Mouse (Mus musculus) adrenal gland, adult 8-10 months (tissue): ENCODE measurements around the gene Gm4922. TPM values are rescaled to one million over a fixed set of nuclear protein-coding genes. Genes with fewer than 3 reads are reported as not detected.
A peak's percentile ranks its signal among the peaks of the same experiment; 100 is the strongest.

ENCODE experiments used
- DNase-seq: peaks from one replicate; pipeline ENCODE4 v3.0.0; 2022
- total RNA-seq, 4 experiments: library from RNA; stranded (reverse); gene quantifications; 2 replicates each; pipeline ENCODE4 v1.2.4; 2022

Gene Gm4922
- not detected for total RNA-seq

DNA sequence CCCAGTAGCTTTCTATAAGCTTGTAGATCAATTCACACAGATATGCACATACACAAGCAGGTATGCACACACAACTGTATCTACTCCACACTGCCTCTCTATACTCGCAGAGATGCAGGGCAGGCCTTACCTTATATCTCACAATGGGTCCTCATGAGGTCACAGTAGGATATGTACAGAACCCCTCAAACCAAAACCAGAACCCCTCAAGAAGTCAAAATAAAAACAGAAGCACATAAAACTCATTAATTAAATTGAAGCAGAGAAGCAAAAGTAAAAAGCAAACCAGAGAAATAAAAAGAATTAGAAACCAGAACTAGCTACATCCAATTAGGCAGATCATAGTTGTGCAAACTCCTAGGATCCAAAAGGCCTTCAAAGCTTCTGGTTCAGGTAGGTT, at the start of gene Gm4922:
Gm4922 (minus strand) TSS at position 101 of the 400 bp plus-strand sequence.
- no peak for DNase-seq

- DNase-seq: no peak
Measured at GRCm38 (mm10) chr10:18835684-18836479, 49.3 kb upstream of the Gm4922 start.

DNA sequence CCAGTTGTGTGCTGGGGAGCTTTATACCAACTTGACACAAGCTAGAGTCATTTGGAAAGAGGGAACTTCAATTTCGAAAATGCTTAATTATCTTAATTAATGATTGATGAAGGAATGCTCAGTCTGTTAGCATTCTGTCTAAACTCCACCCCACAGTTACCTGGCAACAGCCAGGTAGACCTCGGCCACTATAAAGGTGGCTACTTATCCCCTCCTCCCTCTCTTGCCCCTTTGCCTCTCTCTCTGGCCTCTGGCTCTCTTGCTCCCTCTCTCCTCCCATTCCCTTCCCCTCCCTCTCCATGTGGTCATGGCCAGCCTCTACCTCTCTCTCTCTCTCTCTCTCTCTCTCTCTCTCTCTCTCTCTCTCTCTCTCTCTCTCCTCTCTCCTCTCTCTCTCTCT, 47.8 kb upstream of the Gm4922 start:
- no peak for DNase-seq

DNA sequence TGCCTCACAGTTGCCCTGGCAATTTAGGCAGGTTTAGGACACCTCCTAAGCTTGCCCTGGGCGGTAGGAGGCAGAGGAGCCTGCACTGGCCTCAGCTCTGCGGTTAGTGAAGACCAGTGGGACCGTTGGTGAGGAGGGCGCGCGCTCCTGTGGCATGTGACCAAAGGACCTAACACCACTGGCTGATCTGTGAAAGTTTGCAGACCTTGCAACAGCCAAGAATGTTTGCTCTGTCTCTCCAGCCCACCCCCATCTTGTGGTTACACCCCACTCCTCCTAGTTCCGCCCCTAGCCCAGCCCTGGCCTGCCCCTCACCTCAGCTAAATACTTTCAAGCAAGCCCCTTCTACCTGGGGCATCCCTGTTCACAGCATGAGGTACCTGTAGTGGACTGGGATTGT, 45.2 kb upstream of the Gm4922 start:
- no peak for DNase-seq

DNA sequence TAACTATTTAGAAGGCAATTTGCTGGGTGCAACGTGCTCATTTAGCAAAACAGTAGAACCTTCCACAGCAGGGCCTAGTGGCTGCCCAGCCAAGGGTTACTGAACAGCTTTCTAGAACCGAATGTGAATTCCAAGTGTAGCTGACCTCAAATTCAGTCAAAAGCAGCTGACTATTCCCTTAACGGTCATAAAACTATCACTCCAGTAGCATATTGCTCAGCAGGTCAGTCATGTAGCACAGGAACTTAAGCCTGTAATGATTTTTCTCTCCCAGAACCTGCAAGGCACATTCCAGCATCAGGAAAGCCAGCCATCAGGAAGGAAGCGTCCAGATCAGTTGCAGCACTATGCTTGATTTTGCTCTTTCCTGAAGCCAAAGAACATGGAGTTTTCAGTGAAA, 43.8 kb upstream of the Gm4922 start:
- no peak for DNase-seq

- no peak for DNase-seq
Measured at GRCm38 (mm10) chr10:18827936-18828335, 41.3 kb upstream of the Gm4922 start.

GRCm38 (mm10) chr10:18826107-18826506, 39.5 kb upstream of the Gm4922 start:
- DNase-seq: no peak

- DNase-seq: no peak
Measured at GRCm38 (mm10) chr10:18825143-18825542, 38.5 kb upstream of the Gm4922 start.

GRCm38 (mm10) chr10:18816560-18816959, 30.0 kb upstream of the Gm4922 start:
- no peak for DNase-seq

DNA sequence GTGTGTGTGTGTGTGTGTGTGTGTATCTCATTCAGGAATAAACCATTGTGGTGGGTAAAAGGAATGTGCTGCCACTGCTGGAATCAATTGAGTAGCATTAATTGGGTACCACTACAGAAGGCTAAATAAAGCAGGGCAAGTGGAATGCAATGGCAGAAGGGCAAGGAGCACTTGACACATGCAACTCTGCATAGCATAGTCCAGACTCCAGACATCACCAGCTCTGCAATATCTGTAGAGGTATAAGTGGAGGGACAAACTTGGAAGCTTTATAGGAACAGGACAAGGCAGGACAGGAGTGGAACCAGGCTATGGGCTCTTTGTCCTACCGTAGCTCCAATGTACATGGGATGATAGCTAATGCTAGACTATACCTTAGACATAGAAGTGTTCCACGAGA, 25.2 kb upstream of the Gm4922 start:
- no peak for DNase-seq

GRCm38 (mm10) chr10:18790063-18790462, 3.5 kb upstream of the Gm4922 start:
- DNase-seq: no peak

DNA sequence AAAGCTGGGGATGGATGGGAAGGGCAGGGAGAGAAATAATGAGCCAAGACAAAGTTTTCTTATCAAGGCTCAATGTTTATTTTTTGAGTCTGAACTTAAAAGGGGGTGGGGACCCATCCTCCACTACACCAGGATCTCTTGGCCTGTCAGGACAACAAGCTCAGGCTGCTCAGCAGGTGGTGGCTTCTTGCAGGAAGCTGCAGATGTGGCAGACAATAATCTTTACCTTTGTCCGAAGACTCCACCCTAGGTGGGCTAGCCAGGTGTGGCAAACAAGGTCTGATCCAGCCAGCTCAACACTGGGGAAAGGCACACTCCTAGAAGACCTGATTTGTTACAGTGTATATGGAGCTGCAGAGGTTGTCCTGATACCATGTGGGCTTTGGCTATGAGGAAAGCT, 2.0 kb upstream of the Gm4922 start:
- DNase-seq: no peak

DNA sequence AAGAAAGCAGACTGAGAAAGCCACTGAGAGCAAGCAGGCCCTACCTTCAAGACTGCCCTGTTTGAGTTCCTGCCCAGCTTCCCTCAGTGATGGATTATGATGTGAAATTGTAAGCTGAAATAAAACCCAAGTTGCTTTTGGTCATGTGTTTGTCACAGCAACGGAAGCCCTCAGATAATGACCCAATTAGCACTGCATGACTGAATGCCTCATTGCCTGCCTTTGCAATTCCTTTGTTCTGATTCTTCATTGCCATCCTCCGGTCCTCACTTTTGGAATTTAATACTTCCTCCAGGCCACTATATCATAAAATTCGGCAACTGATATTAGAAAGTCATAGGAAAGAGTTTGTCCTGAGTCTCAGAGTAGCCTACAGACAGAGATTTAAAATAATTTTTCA, 9.0 kb downstream of the Gm4922 start:
- DNase-seq: no peak

DNA sequence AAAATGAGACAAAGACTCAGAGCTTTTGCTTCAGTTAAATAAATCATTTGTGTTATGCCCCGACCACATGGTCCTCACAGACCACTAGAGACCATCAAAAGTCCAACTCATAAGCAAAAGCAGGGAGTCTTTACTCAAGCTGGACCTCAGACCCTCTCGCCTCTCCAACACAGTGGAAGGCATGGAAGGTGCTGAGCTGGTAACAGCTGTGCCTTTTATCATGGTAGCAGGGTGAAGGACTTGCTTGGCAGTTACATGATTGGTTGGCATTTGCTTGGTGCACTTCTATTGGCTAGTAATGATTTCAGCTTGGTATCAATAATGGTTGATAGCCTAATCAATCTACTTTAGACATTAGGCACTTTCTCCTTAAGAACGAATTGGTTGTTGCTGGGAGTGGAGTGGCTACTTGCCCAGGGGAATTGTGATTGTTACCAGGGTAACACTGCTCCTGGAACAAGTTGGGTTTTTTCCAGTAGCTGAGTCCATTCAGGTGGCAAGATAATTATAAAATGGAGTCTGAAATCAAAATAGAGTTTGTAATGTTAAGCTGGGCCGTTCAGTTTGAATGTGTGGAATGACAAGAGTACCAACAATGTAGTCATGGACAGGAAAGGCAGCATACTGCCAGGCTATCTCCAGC, 13.9 kb downstream of the Gm4922 start:
- DNase-seq: no peak

GRCm38 (mm10) chr10:18769909-18770308, 16.7 kb downstream of the Gm4922 start:
- DNase-seq: no peak

GRCm38 (mm10) chr10:18760241-18760640, 26.4 kb downstream of the Gm4922 start:
- DNase-seq: no peak

- DNase-seq: no peak
Measured at GRCm38 (mm10) chr10:18750057-18750456, 36.5 kb downstream of the Gm4922 start.

DNA sequence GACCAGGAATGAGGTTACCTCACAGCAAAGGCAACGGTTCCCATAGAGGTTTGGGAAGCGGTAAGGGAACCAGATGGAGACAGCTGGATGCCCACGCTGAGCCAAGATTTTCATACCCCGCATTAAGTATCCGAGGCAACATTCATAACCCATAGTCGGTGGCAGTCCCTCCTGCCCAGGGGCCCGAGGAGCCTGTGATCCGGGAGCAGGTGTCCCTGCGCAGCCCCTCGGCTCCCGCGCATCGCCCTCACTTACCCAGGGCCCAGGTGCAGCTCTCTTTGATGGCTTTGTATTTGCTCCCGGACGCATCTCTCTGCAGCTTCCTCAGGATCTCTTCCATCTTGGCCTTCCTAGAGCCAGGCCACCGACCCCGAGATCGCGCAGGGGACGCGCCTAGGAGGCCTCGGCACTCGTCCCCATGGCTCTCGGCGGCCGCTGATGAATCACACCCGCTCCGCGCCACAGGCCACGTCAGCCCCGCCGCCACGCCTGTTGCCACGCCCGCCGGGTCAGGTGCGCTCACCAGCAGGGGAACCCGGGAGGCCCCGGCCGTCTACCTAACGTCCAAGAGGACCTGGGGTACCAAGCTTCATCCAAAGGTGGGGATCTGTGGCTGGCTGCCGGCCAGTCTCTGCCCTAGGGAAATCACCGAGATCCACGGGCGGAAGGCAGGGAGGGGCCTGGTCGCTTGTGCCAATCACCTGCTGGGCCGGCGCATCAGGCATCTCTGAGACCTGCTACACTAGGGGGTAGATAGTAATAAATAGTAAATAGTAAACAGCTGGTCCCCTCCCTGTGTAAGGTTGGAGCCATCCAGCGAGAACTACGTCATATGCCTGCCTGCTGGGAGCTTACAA, 43.1 kb downstream of the Gm4922 start, which contains the start of gene Arfgef3:
Arfgef3 (minus strand) TSS at position 664 of the 857 bp plus-strand sequence.
- peak; percentile 55 for DNase-seq

DNA sequence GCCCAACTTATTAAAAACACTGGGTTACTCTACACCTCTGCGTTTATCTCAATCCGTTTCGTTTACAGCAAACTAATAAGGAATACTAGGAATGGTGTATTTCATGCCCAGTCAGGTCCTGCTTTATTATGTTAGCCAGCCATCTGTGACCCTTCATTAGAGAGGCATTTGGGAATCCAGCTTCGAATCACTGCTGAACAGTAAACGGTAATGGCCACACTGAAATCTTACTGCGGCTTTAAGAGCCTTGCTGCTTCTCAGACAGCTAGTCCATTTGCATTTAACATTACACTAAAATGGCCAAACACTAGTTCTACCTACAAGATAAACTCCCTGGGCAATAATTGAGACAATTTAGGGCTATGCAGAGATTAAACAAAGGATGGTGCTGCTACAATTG, 44.5 kb downstream of the Gm4922 start:
- no peak for DNase-seq

DNA sequence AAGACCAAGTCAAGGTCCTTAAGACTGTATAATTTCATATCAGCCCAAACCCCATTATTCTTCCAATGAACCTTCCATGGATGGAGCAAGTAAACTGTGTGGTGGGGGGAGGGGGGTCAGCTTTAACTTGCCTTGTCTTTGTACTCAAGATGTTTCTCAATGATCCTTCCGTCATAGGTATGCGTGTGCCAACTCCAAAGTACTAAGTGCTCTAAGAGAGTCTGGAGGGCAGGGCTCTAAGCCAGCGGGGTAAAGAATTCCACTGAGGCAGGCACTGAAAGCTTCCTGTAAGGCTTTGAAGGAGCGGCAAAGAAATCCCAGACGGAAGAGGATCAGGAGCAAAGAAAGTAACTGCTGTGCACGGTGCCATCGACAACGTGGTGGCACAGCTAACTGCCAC, 45.6 kb downstream of the Gm4922 start:
- DNase-seq: no peak
